Mouse (Mus musculus) midbrain, embryonic 16.5 days (tissue): ENCODE results near the gene Fbll1. TPM values are rescaled to one million over a fixed set of nuclear protein-coding genes. Genes with fewer than 3 reads are reported as not detected.
"Not testable (repeated sequence)": the region's sequence is repeated elsewhere in the genome, so short reads cannot be mapped to it uniquely, and the experiment has no call there.

Source experiments
- ATAC-seq: fragments of 200-750 bp; cut with Nextera tagmentation; 2 replicates; pipeline ENCODE4 v1.8.0; 2017; ENCODE audit warnings: moderate TSS enrichment
- H3K27ac ChIP-seq: fragments of 300-500 bp; sonication (generic); 2 replicates; pipeline ENCODE4 v1.5.1; 2014; ENCODE audit warnings: mild to moderate bottlenecking, low read length, mixed read lengths
- H3K27me3 ChIP-seq: fragments of 300-500 bp; sonication (generic); 2 replicates; pipeline ENCODE4 v1.6.1; 2014; ENCODE audit warnings: low read depth, low read length, mixed read lengths; ENCODE audit not compliant: control insufficient read depth, insufficient read depth
- H3K36me3 ChIP-seq: fragments of 300-500 bp; sonication (generic); 2 replicates; pipeline ENCODE4 v1.6.1; 2014; ENCODE audit warnings: mild to moderate bottlenecking, low read length, moderate library complexity, mixed read lengths; ENCODE audit not compliant: control insufficient read depth, insufficient read depth
- H3K4me1 ChIP-seq: fragments of 300-500 bp; sonication (generic); 2 replicates; pipeline ENCODE4 v1.6.1; 2014; ENCODE audit warnings: mild to moderate bottlenecking, low read length, mixed read lengths; ENCODE audit not compliant: control insufficient read depth, insufficient read depth
- H3K4me2 ChIP-seq: fragments of 300-500 bp; sonication (generic); 2 replicates; pipeline ENCODE4 v1.6.1; 2014; ENCODE audit warnings: mild to moderate bottlenecking, low read length, mixed read lengths
- H3K4me3 ChIP-seq: fragments of 300-500 bp; sonication (generic); 2 replicates; pipeline ENCODE4 v1.5.1; 2014; ENCODE audit warnings: low read depth, mild to moderate bottlenecking, low read length, moderate library complexity, mixed read lengths
- H3K9ac ChIP-seq: fragments of 300-500 bp; sonication (generic); 2 replicates; pipeline ENCODE4 v1.6.1; 2014; ENCODE audit warnings: low read depth, low read length, mixed read lengths
- H3K9me3 ChIP-seq: fragments of 300-500 bp; sonication (generic); replicated peaks from 2 replicates; pipeline ENCODE4 v1.6.1; 2014; ENCODE audit warnings: mild to moderate bottlenecking, low read length, mixed read lengths; ENCODE audit not compliant: control insufficient read depth, poor library complexity, severe bottlenecking
- WGBS: fragments of 180-500 bp; shearing (Covaris S2); extraction: QIAGEN DNeasy Blood & Tissue Kit; methylation state at CpG from one replicate; pipeline ENCODE4 v1.1.7; 2014; 5-methylcytosine and 5-hydroxymethylcytosine counted together
- polyA plus RNA-seq: library from polyadenylated mRNA; unstranded; fragments of >200 nt; fragmentation: Nextera tagmentation; extraction: Ambion mirVana; gene quantifications from 2 replicates; pipeline ENCODE4 v1.2.1, GENCODE M21; 2015

Gene Fbll1
- 18.9 and 20.5 TPM in 2 replicates for polyA plus RNA-seq

DNA sequence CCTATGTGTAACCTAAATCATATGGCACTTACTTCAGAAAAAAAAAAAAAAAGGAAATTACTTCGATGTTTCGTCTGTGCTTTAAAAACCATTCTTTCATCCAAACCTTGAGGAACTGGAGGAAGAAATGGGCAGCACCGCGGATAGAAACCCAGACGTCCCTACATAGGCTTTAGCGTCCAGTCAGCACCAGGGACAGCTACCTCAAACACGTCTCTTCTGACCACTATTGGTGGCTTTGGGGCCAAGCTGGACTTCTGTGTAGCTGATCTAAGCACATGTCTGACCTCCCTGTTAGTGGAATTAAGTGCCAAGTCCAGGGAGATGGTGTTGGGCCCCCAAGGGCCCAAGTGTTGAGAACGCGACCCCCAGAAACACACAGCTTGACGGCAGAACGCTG lies at the start of gene Fbll1:
TSS of gene Fbll1 (minus strand) at position 11 of the 400 bp plus-strand sequence.
- Histone ChIP-seq H3K9ac (peak within 1 kb of the TSS; percentile 90), H3K4me3 (peak within 1 kb of the TSS; percentile 82), H3K27ac (peak within 1 kb of the TSS; percentile 94), H3K4me1 (peaks cover 16% of the 10 kb centered on the region), H3K9me3 (no peaks in the 10 kb centered on the region), H3K27me3 (no peaks in the 10 kb centered on the region), H3K36me3 (no peaks in the 10 kb centered on the region), H3K4me2 (peak within 1 kb of the TSS; percentile 86)
- ATAC-seq: peak; percentile 29; the same call in 1 of the 2 replicates
- 6% methylated on average over 11 of the region's 11 CpGs for WGBS

DNA sequence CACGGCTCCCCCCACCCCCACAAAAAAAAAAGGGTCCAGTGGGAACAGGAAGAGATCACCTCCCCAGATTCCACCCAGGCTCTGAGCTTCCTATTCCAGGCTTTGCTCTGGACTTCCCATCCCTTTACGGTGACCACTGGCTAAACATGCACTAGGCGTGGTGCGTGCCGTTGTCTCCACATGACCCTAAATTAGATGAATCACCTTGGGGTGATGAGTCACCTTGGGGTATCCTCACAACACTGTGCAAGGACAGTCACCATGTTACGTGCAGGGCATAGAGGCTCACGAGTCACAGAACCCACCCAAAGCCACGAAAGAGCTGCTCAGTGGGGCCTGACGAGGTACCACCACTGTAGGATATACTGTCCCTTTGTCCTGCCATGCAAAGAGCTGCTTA lies 45.6 kb upstream of the Fbll1 start:
- no peak overlapping the region for H3K9ac ChIP-seq
- no peaks in the 10 kb centered on the region for H3K27me3 ChIP-seq
- H3K4me3 ChIP-seq: no peak overlapping the region
- no peak for ATAC-seq
- no peaks in the 10 kb centered on the region; the same call in 1 of the 2 replicates for H3K4me1 ChIP-seq
- H3K36me3 ChIP-seq: 0 out of 2 replicates have a peak, but pooled peaks cover 3% of the 10 kb centered on the region
- no peak overlapping the region for H3K4me2 ChIP-seq
- no peak overlapping the region for H3K27ac ChIP-seq
- WGBS: 91% methylated on average over 9 of the region's 9 CpGs
- H3K9me3 ChIP-seq: no peaks in the 10 kb centered on the region

DNA sequence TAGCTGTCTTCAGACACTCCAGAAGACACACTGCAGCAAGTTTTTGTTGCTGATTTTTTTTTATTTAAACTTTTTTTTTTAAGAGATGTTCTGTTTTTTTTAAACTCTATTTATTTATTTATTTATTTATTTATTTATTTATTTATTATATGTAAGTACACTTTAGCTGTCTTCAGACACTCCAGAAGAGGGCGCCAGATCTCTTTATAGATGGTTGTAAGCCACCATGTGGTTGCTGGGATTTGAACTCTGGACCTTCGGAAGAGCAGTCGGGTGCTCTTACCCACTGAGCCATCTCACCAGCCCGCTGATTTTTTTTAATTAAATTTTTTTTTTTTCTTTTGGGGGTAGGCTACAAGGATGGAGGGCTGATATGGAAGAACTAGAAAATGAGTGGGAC lies 43.9 kb upstream of the Fbll1 start:
- not testable (repeated sequence) for H3K9ac ChIP-seq, ATAC-seq, H3K27ac ChIP-seq, H3K9me3 ChIP-seq, H3K4me3 ChIP-seq, H3K4me1 ChIP-seq, H3K27me3 ChIP-seq, H3K4me2 ChIP-seq, H3K36me3 ChIP-seq
- 88% methylated on average over 4 of the region's 4 CpGs for WGBS

DNA sequence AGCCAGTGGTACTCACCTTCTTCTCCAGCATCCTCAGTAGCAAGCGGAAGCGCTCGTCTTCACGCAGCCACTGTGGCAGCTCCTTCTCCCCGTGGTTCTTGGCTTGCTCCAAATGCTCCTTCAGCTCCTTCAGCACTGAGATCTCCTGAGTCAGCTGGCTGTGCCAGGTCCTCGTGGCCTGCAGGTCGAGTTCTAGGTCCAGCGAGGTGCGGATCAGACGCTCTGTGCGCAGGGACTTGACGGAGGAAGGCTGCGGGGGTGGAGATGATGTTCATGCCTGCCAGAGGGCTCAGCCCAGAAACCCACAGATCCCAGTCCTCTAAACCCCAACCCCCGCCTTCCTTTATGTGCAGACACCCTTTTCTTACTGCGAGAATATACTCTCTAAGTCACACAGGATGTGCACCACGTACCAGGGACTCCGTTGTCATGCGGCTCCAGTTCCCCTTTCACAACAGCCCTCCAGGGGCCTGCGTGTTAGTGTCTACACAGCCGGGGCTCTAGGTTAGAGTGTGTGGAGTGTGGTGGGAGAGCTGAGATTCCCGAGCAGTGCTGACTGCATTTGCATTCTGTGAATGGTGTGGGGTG lies 43.1 kb upstream of the Fbll1 start:
- Histone ChIP-seq H3K36me3 (0 out of 2 replicates have a peak, but pooled peaks cover 3% of the 10 kb centered on the region), H3K4me2 (no peak overlapping the region), H3K27me3 (no peaks in the 10 kb centered on the region), H3K4me3 (no peak overlapping the region), H3K9ac (no peak overlapping the region), H3K27ac (no peak overlapping the region), H3K9me3 (no peaks in the 10 kb centered on the region; the same call in 1 of the 2 replicates), H3K4me1 (peaks cover 6% of the 10 kb centered on the region; the same call in 1 of the 2 replicates)
- WGBS: 83% methylated on average over 21 of the region's 21 CpGs
- no peak for ATAC-seq

DNA sequence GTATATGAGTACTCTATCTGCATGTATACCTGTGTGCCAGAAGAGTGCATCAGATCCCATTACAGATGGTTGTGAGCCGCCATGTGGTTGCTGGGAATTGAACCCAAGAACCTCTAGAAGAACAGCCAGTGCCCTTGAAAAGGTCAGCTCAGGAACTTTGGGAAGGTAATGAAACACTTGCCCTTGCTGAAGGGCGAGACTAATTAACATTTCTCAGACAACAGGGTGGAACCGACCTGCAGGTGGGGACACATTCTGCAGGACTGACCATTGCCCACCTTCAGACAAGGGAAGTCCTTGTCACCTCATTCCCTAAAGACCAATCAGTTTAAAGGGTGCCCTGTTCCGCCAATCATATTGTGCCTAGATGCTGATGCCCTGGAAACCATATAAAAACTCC lies 42.1 kb upstream of the Fbll1 start:
- 96% methylated on average over 4 of the region's 4 CpGs for WGBS

DNA sequence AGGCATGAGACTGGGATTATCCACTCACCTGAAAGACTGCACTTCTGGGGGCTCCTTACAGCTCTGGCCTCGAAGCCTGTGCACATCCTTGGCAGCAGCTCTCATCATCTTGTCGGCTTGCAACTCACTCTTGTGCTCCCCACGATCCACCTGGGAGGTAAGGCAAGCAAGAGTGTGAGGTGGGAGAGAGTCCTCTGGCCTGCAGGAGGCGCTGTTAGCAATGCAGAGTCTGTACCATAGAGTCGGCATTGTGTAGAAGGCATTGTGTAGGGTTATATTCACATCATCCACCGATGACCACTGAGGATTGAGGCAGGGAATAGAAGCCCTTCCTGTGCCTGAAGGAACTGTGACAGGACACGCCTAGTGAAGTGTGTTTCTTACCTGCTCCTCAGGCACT lies 41.6 kb upstream of the Fbll1 start:
- no peak for ATAC-seq
- Histone ChIP-seq H3K4me3 (no peak overlapping the region), H3K27me3 (no peaks in the 10 kb centered on the region), H3K9me3 (no peaks in the 10 kb centered on the region; the same call in 1 of the 2 replicates), H3K27ac (no peak overlapping the region), H3K9ac (no peak overlapping the region), H3K4me2 (no peak overlapping the region), H3K36me3 (0 out of 2 replicates have a peak, but pooled peaks cover 3% of the 10 kb centered on the region), H3K4me1 (peaks cover 6% of the 10 kb centered on the region; the same call in 1 of the 2 replicates)
- 81% methylated on average over 7 of the region's 7 CpGs for WGBS

More for the DNA sequence above, 42.1 kb upstream of the Fbll1 start:
- not testable (repeated sequence) for H3K4me2 ChIP-seq, ATAC-seq, H3K4me1 ChIP-seq, H3K9ac ChIP-seq, H3K9me3 ChIP-seq, H3K4me3 ChIP-seq, H3K27me3 ChIP-seq, H3K27ac ChIP-seq, H3K36me3 ChIP-seq

DNA sequence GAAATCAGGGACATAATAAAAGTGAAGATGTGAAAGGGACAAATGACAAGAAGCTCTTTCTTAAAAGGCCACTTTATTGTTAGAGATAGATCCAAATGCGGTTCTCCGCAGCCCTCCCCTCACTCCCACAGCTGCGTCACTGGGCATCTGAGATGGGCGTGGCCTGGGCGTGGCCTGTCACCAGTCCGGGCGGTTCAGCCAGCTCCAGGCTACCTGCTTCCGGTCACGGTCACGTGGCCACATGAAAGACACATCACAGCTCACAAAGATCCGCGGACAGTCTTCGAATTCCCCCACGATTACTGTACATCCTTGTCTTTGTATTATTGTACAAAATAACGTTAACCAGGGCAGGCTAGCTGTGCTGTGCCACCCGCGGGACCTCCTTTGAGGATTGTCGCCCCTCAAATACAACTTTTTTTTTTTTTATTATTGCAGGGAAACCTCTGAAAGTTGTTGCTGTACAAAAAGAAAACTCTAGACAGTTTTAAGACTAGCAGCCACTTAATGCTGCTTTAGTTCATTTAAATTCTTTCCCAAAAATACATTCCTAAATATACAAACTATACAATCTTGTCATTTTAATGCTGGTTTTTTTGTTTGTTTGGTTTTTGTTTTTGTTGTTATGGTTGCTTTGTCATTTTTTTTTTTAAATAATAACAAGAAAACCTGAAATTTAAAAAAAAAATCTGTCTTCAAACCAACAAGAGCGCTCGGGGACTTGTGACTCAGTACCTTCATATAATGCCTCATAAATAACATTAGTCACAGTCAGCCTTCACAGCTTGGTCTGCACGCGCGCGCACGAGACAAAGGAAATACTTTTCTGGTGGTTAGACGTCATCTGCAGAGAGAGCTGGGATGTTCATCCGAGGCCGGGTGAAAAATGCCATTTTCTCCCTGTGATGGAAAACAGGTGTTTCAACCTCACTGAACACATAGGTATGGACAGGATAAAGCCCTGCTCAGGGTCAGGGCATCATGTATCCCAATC lies 40.0 kb upstream of the Fbll1 start:
- H3K9me3 ChIP-seq: no peaks in the 10 kb centered on the region; the same call in 1 of the 2 replicates
- H3K4me2 ChIP-seq: peak overlapping the region; percentile 64
- H3K4me3 ChIP-seq: peak overlapping the region; percentile 18
- 20% methylated on average over 28 of the region's 28 CpGs for WGBS
- no peaks in the 10 kb centered on the region for H3K27me3 ChIP-seq
- H3K27ac ChIP-seq: peak overlapping the region; percentile 33; the same call in 1 of the 2 replicates
- H3K36me3 ChIP-seq: 0 out of 2 replicates have a peak, but pooled peaks cover 3% of the 10 kb centered on the region
- H3K9ac ChIP-seq: peak overlapping the region; percentile 13; the same call in 1 of the 2 replicates
- peak; percentile 56 for ATAC-seq
- peaks cover 8% of the 10 kb centered on the region for H3K4me1 ChIP-seq

DNA sequence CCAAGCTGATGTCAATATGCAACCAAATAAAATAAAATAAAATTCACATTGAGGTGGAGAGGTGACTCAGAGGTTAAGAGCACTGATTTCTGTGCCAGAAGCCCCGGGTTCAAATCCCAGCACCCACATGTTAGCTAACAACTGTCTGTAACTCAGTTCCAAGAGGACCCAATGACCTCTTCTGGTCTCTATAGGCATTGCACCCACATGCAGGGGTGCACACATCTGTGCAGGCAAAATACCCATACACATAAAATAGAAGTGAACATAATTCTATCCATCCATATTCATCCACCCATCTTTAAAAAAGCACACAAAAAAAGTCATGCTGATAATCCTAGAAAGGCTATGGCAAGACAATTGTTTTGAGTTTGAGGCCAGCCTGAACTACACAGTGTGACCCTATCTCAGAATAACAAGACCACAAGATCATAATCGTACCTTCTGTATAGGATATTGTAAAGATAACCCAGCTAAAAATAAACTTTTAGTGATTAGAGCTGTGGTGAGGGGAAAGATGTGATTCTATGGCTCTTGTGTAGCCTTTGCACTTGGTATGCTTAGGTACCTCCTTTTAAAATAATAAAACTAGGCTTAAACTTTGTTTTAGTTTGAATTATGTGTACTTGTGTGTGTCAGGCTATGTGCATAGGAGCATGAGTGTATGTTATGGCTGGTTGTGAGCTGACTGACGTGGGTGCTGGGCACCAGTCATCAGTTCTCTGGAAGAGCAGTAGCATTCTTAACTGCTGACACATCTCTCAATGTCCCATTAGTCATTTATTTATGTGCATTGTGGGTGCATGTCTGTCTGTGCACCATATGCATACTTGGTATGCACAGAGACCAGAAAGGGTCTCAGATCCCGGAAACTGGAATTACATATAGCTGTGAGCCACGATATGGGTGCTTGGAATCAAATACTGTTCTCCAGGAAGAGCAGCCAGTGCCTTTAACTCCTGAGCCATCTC lies 38.8 kb upstream of the Fbll1 start:
- Histone ChIP-seq H3K27ac (peak overlapping the region; percentile 33), H3K9ac (no peak overlapping the region), H3K9me3 (no peaks in the 10 kb centered on the region; the same call in 1 of the 2 replicates), H3K4me2 (peak overlapping the region; percentile 64), H3K27me3 (no peaks in the 10 kb centered on the region), H3K4me1 (peaks cover 19% of the 10 kb centered on the region), H3K36me3 (0 out of 2 replicates have a peak, but pooled peaks cover 4% of the 10 kb centered on the region), H3K4me3 (no peak overlapping the region)
- WGBS: 92% methylated on average over 5 of the region's 5 CpGs
- no peak for ATAC-seq
